Mouse (Mus musculus): Measurements from ENCODE around the gene Emp3. TPM values are rescaled to one million over a fixed set of nuclear protein-coding genes. Genes with fewer than 3 reads are reported as not detected.

The Emp3 gene
- polyA plus RNA-seq, 1 experiment from 2014 or later: 57.7 TPM

- TF ChIP-seq EP300 (IDR thresholded peaks at IDR 0.05; ENCODE audit: low read depth) (no peak), CTCF (IDR thresholded peaks at IDR 0.05; ENCODE audit: low read depth) (no peak)
- 0 out of 2 replicates have a peak overlapping the region, but pooled peaks have one; percentile 36 for H3K4me3 ChIP-seq (ENCODE audit: low read depth, low read length)
- H3K27ac ChIP-seq (ENCODE audit: low read depth): peak overlapping the region; percentile 59
- H3K9ac ChIP-seq (replicated peaks): peak overlapping the region; percentile 58
- peaks cover 16% of the 10 kb centered on the region for H3K36me3 ChIP-seq (replicated peaks; ENCODE audit: insufficient read depth, low read length)
- H3K27me3 ChIP-seq (ENCODE audit: insufficient read depth, low read length): no peaks in the 10 kb centered on the region
- H3K4me2 ChIP-seq (ENCODE audit: low read depth, low read length): peak overlapping the region; percentile 64
- no peak for DNase-seq
- H3K9me3 ChIP-seq (ENCODE audit: low read length): no peaks in the 10 kb centered on the region
- peaks cover 44% of the 10 kb centered on the region for H3K4me1 ChIP-seq (ENCODE audit: insufficient read depth)
- 38% methylated on average over 13 of the region's 13 CpGs for WGBS (ENCODE audit: insufficient replicate concordance)
- ATAC-seq: no peak
Measured at GRCm38 (mm10) chr7:45917004-45917704, 4.0 kb downstream of the Emp3 start.

GRCm38 (mm10) chr7:45916056-45917003, 4.9 kb downstream of the Emp3 start:
- H3K27ac ChIP-seq (ENCODE audit: low read depth): peak overlapping the region; percentile 59
- H3K4me2 ChIP-seq (ENCODE audit: low read depth, low read length): peak overlapping the region; percentile 64
- H3K9ac ChIP-seq (replicated peaks): peak overlapping the region; percentile 58
- no peaks in the 10 kb centered on the region for H3K27me3 ChIP-seq (ENCODE audit: insufficient read depth, low read length)
- peaks cover 16% of the 10 kb centered on the region for H3K36me3 ChIP-seq (replicated peaks; ENCODE audit: insufficient read depth, low read length)
- WGBS (ENCODE audit: insufficient replicate concordance): 35% methylated on average over 26 of the region's 26 CpGs
- no peaks in the 10 kb centered on the region for H3K9me3 ChIP-seq (ENCODE audit: low read length)
- H3K4me3 ChIP-seq (ENCODE audit: low read depth, low read length): peak overlapping the region; percentile 36
- H3K4me1 ChIP-seq (ENCODE audit: insufficient read depth): peaks cover 35% of the 10 kb centered on the region
- ATAC-seq (peak; percentile 79), DNase-seq (peak; percentile 77)
- TF ChIP-seq EP300 (IDR thresholded peaks at IDR 0.05; ENCODE audit: low read depth): no peak
- 0 out of 2 replicates have a peak, but pooled peaks have one; percentile 13 for TF ChIP-seq CTCF (IDR thresholded peaks at IDR 0.05; ENCODE audit: low read depth)

DNA sequence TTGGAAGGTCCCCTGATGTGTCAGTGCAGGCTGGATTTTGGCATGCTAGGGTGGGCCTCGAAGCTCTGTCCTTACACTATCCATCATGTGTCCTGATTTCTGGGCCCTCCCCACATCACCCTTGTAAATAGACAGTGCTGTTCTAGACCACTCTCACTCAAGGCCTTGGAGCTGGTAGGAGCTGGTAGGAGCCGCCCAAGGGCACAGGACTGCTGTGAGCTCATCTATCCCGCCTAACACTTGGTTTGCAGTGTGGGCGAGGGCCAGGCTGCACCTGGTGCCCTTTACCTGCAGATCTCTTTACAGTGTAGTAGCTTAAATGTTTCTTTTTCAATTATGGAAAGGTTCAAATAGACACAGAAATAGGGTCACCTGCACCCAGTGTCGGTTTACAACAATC, 6.2 kb downstream of the Emp3 start:
- Histone ChIP-seq H3K36me3 (replicated peaks; ENCODE audit: insufficient read depth, low read length) (peaks cover 19% of the 10 kb centered on the region), H3K9ac (replicated peaks) (no peak overlapping the region), H3K4me3 (ENCODE audit: low read depth, low read length) (no peak overlapping the region), H3K9me3 (ENCODE audit: low read length) (no peaks in the 10 kb centered on the region), H3K27ac (ENCODE audit: low read depth) (no peak overlapping the region), H3K4me2 (ENCODE audit: low read depth, low read length) (no peak overlapping the region), H3K4me1 (ENCODE audit: insufficient read depth) (peaks cover 26% of the 10 kb centered on the region), H3K27me3 (ENCODE audit: insufficient read depth, low read length) (no peaks in the 10 kb centered on the region)
- no peak for TF ChIP-seq EP300 (IDR thresholded peaks at IDR 0.05; ENCODE audit: low read depth)
- TF ChIP-seq CTCF (IDR thresholded peaks at IDR 0.05; ENCODE audit: low read depth): no peak
- DNase-seq (no peak), ATAC-seq (no peak)
- 78% methylated on average over 5 of the region's 5 CpGs for WGBS (ENCODE audit: insufficient replicate concordance)

GRCm38 (mm10) chr7:45914067-45914466, 7.1 kb downstream of the Emp3 start:
- DNase-seq (no peak), ATAC-seq (no peak)
- Histone ChIP-seq H3K9me3 (ENCODE audit: low read length) (peaks cover 2% of the 10 kb centered on the region; the same call in 1 of the 2 replicates), H3K4me3 (ENCODE audit: low read depth, low read length) (no peak overlapping the region), H3K4me1 (ENCODE audit: insufficient read depth) (peaks cover 17% of the 10 kb centered on the region), H3K27ac (ENCODE audit: low read depth) (no peak overlapping the region), H3K9ac (replicated peaks) (no peak overlapping the region), H3K36me3 (replicated peaks; ENCODE audit: insufficient read depth, low read length) (peaks cover 26% of the 10 kb centered on the region), H3K27me3 (ENCODE audit: insufficient read depth, low read length) (no peaks in the 10 kb centered on the region), H3K4me2 (ENCODE audit: low read depth, low read length) (no peak overlapping the region)
- 89% methylated on average over 6 of the region's 6 CpGs for WGBS (ENCODE audit: insufficient replicate concordance)
- TF ChIP-seq EP300 (IDR thresholded peaks at IDR 0.05; ENCODE audit: low read depth) (no peak), CTCF (IDR thresholded peaks at IDR 0.05; ENCODE audit: low read depth) (no peak)

GRCm38 (mm10) chr7:45909145-45909544, 12.1 kb downstream of the Emp3 start:
- TF ChIP-seq EP300 (IDR thresholded peaks at IDR 0.05; ENCODE audit: low read depth): no peak
- no peak for TF ChIP-seq CTCF (IDR thresholded peaks at IDR 0.05; ENCODE audit: low read depth)
- Histone ChIP-seq H3K9me3 (ENCODE audit: low read length) (peaks cover 2% of the 10 kb centered on the region; the same call in 1 of the 2 replicates), H3K4me2 (ENCODE audit: low read depth, low read length) (no peak overlapping the region), H3K4me1 (ENCODE audit: insufficient read depth) (no peaks in the 10 kb centered on the region), H3K9ac (replicated peaks) (no peak overlapping the region), H3K36me3 (replicated peaks; ENCODE audit: insufficient read depth, low read length) (peaks cover 15% of the 10 kb centered on the region), H3K27ac (ENCODE audit: low read depth) (no peak overlapping the region), H3K27me3 (ENCODE audit: insufficient read depth, low read length) (no peaks in the 10 kb centered on the region), H3K4me3 (ENCODE audit: low read depth, low read length) (no peak overlapping the region)
- DNase-seq (no peak), ATAC-seq (no peak)
- WGBS (ENCODE audit: insufficient replicate concordance): 83% methylated on average over 16 of the region's 16 CpGs

GRCm38 (mm10) chr7:45908384-45908783, 12.8 kb downstream of the Emp3 start:
- H3K4me1 ChIP-seq (ENCODE audit: insufficient read depth): no peaks in the 10 kb centered on the region
- H3K36me3 ChIP-seq (replicated peaks; ENCODE audit: insufficient read depth, low read length): peaks cover 15% of the 10 kb centered on the region
- no peaks in the 10 kb centered on the region for H3K27me3 ChIP-seq (ENCODE audit: insufficient read depth, low read length)
- ATAC-seq (no peak), DNase-seq (no peak)
- TF ChIP-seq CTCF (IDR thresholded peaks at IDR 0.05; ENCODE audit: low read depth) (no peak), EP300 (IDR thresholded peaks at IDR 0.05; ENCODE audit: low read depth) (no peak)
- H3K9ac ChIP-seq (replicated peaks): no peak overlapping the region
- no peak overlapping the region for H3K4me2 ChIP-seq (ENCODE audit: low read depth, low read length)
- H3K9me3 ChIP-seq (ENCODE audit: low read length): peaks cover 2% of the 10 kb centered on the region; the same call in 1 of the 2 replicates
- H3K4me3 ChIP-seq (ENCODE audit: low read depth, low read length): no peak overlapping the region
- no peak overlapping the region for H3K27ac ChIP-seq (ENCODE audit: low read depth)

Measured in liver, postnatal 0 days (tissue).